Comparison of ENCODE assay signal across 8 mouse cellular contexts in genomic region chr17:9905501-9906462, GRCm38 (mm10).
DNase-seq lines count a peak whose midpoint lies in the region; ATAC-seq lines count a peak whose summit lies in the region.

No protein-coding gene starts in this region.

- 19% methylated on average over 12 of the region's 12 CpGs for WGBS in liver, embryonic 12.5 days (ENCODE audit: insufficient replicate concordance)
- WGBS in embryonic facial prominence, embryonic 15.5 days, result 6% methylated on average over 12 of the region's 12 CpGs
- 3% methylated on average over 12 of the region's 12 CpGs for WGBS in hindbrain, embryonic 13.5 days
- 1% methylated on average over 12 of the region's 12 CpGs for WGBS in neural tube, embryonic 13.5 days

- ATAC-seq in liver, embryonic 12.5 days, result no peak
- no peak for ATAC-seq in embryonic facial prominence, embryonic 15.5 days (ENCODE audit: insufficient number of reproducible peaks, low FRiP score, low TSS enrichment, low read depth)
- peak; percentile 89 for ATAC-seq in hindbrain, embryonic 13.5 days (ENCODE audit: low FRiP score)
- peak; percentile 93 for ATAC-seq in neural tube, embryonic 13.5 days (ENCODE audit: low read depth)

- H3K4me3 ChIP-seq in liver, embryonic 12.5 days, result no peak overlapping the region
- H3K4me3 ChIP-seq in embryonic facial prominence, embryonic 15.5 days (replicated peaks), result peak overlapping the region; percentile 19
- H3K4me3 ChIP-seq in hindbrain, embryonic 13.5 days, result peak overlapping the region; percentile 11; the same call in 1 of the 2 replicates
- H3K4me3 ChIP-seq in neural tube, embryonic 13.5 days, result peak overlapping the region; percentile 10; the same call in 1 of the 2 replicates

- H3K4me1 ChIP-seq in liver, embryonic 12.5 days, result no peaks in the 10 kb centered on the region
- H3K4me1 ChIP-seq in embryonic facial prominence, embryonic 15.5 days, result peaks cover 21% of the 10 kb centered on the region
- peaks cover 46% of the 10 kb centered on the region for H3K4me1 ChIP-seq in hindbrain, embryonic 13.5 days (replicated peaks)
- peaks cover 45% of the 10 kb centered on the region for H3K4me1 ChIP-seq in neural tube, embryonic 13.5 days (replicated peaks)

- no peak for DNase-seq in liver
- DNase-seq in left cerebral cortex, postnatal 14 days (ENCODE audit: low spot score in 2 of 2), result peak; percentile 69 to 70
- no peak for DNase-seq in urinary bladder, postnatal 14 days (ENCODE audit: low spot score)
- DNase-seq in urinary bladder, postnatal 10 days (ENCODE audit: low spot score), result no peak

- intact Hi-C loops in left cerebral cortex, postnatal 14 days (cut with DNase I), result loop anchor here (10.0 kb wide), 2 partner anchors 141 to 409 kb away; partner anchors contain the start of gene Qk

- no peak overlapping the region for H3K27ac ChIP-seq in liver, embryonic 12.5 days
- H3K27ac ChIP-seq in embryonic facial prominence, embryonic 15.5 days (replicated peaks), result no peak overlapping the region
- peak overlapping the region; percentile 85 for H3K27ac ChIP-seq in hindbrain, embryonic 13.5 days
- peak overlapping the region; percentile 86 for H3K27ac ChIP-seq in neural tube, embryonic 13.5 days (replicated peaks)

- H3K9ac ChIP-seq in liver, embryonic 12.5 days, result no peak overlapping the region
- H3K9ac ChIP-seq in embryonic facial prominence, embryonic 15.5 days, result no peak overlapping the region
- H3K9ac ChIP-seq in hindbrain, embryonic 13.5 days, result peak overlapping the region; percentile 56
- 0 out of 2 replicates have a peak overlapping the region, but pooled peaks have one; percentile 41 for H3K9ac ChIP-seq in neural tube, embryonic 13.5 days

- 0 out of 2 replicates have a peak overlapping the region, but pooled peaks have one; percentile 23 for H3K4me2 ChIP-seq in liver, embryonic 12.5 days
- H3K4me2 ChIP-seq in embryonic facial prominence, embryonic 15.5 days (replicated peaks), result peak overlapping the region; percentile 44
- H3K4me2 ChIP-seq in hindbrain, embryonic 13.5 days, result peak overlapping the region; percentile 50
- H3K4me2 ChIP-seq in neural tube, embryonic 13.5 days, result peak overlapping the region; percentile 47

- H3K9me3 ChIP-seq in liver, embryonic 12.5 days (replicated peaks), result no peaks in the 10 kb centered on the region
- H3K9me3 ChIP-seq in embryonic facial prominence, embryonic 15.5 days (replicated peaks), result no peaks in the 10 kb centered on the region
- H3K9me3 ChIP-seq in hindbrain, embryonic 13.5 days, result no peaks in the 10 kb centered on the region
- H3K9me3 ChIP-seq in neural tube, embryonic 13.5 days, result no peaks in the 10 kb centered on the region

- peaks cover 6% of the 10 kb centered on the region; the same call in 1 of the 2 replicates for H3K27me3 ChIP-seq in liver, embryonic 12.5 days (replicated peaks)
- 0 out of 2 replicates have a peak, but pooled peaks cover 3% of the 10 kb centered on the region for H3K27me3 ChIP-seq in embryonic facial prominence, embryonic 15.5 days
- H3K27me3 ChIP-seq in hindbrain, embryonic 13.5 days, result no peaks in the 10 kb centered on the region
- no peaks in the 10 kb centered on the region for H3K27me3 ChIP-seq in neural tube, embryonic 13.5 days

- no peaks in the 10 kb centered on the region for H3K36me3 ChIP-seq in liver, embryonic 12.5 days
- no peaks in the 10 kb centered on the region for H3K36me3 ChIP-seq in embryonic facial prominence, embryonic 15.5 days
- no peaks in the 10 kb centered on the region for H3K36me3 ChIP-seq in hindbrain, embryonic 13.5 days
- no peaks in the 10 kb centered on the region for H3K36me3 ChIP-seq in neural tube, embryonic 13.5 days

Comparison
In these comparisons a context has a peak if more than half of its experiments do, and no peak if none do; other contexts are left out.
1. ATAC-seq: peak in hindbrain, embryonic 13.5 days (single experiment) and neural tube, embryonic 13.5 days (single experiment); none in liver, embryonic 12.5 days (single experiment) and embryonic facial prominence, embryonic 15.5 days (single experiment).
2. H3K27ac ChIP-seq: peak in hindbrain, embryonic 13.5 days (single experiment) and neural tube, embryonic 13.5 days (single experiment); none in liver, embryonic 12.5 days (single experiment) and embryonic facial prominence, embryonic 15.5 days (single experiment).
3. H3K9ac ChIP-seq: peak in hindbrain, embryonic 13.5 days (single experiment) and neural tube, embryonic 13.5 days (single experiment); none in liver, embryonic 12.5 days (single experiment) and embryonic facial prominence, embryonic 15.5 days (single experiment).
4. DNase-seq: peak in left cerebral cortex, postnatal 14 days (2 of 2); none in liver (single experiment), urinary bladder, postnatal 14 days (single experiment) and urinary bladder, postnatal 10 days (single experiment).
5. Peak in every context shown above with its lines, with median percentiles within 50 percentile points of each other: H3K4me2 ChIP-seq.